Comparison of ENCODE assay signal across 7 mouse cellular contexts in the genomic region with DNA sequence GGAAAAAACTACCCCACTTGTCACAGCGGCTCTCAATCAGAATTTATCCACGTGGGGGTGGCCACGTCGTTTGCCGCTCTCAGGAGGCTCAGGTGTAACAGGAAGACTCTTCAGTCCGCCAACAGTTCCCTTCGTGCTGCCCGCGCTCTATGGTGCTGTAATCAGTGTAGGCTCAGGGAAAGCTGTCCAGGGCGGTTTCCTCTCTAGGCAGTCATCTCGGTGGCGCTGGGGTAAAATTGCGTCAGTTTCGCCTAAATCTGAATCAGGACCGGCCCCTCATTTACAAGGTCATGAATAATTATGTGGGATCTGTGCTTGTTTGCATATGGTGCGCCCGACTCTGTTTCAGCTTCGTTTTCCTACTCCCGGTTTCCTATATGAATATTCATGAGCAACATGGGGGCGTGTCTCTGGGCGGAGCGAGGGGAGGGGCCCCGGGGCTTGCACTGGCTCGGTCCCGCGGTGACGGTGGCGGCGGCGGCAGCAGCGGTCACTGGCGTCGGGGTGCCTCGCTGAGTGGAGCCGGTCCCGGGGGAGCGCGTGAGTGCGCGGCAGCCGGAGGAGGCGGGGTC. TPM values are rescaled to one million over a fixed set of nuclear protein-coding genes. Genes with fewer than 3 reads are reported as not detected.
DNase-seq lines count a peak whose midpoint lies in the region; ATAC-seq lines count a peak whose summit lies in the region.

A gene (plus strand): TSS at position 427 of the 572 bp plus-strand sequence.

- H3K4me2 ChIP-seq in intestine, embryonic 15.5 days (replicated peaks), result peak within 1 kb of the TSS; percentile 59

- H3K4me3 ChIP-seq in intestine, embryonic 15.5 days (replicated peaks), result peak within 1 kb of the TSS; percentile 69
- H3K4me3 ChIP-seq in midbrain, embryonic 10.5 days, result peak within 1 kb of the TSS; percentile 79

- intact Hi-C loops in gastrocnemius, postnatal 36 days (cut with DNase I), result loop anchor here (10.0 kb wide), 1 partner anchor 223 kb away; a partner anchor contains a TSS
- intact Hi-C loops in left cerebral cortex, postnatal 25 days (cut with DNase I), result loop anchor here (1.0 to 5.0 kb wide), 4 partner anchors 10 to 330 kb away; a partner anchor contains a TSS

- H3K9ac ChIP-seq in intestine, embryonic 15.5 days, result peak within 1 kb of the TSS; percentile 69

- no peaks in the 10 kb centered on the region for H3K9me3 ChIP-seq in intestine, embryonic 15.5 days
- H3K9me3 ChIP-seq in midbrain, embryonic 10.5 days (replicated peaks), result no peaks in the 10 kb centered on the region

- H3K27ac ChIP-seq in intestine, embryonic 15.5 days, result peak within 1 kb of the TSS; percentile 97
- H3K27ac ChIP-seq in midbrain, embryonic 10.5 days (replicated peaks), result peak within 1 kb of the TSS; percentile 92

- DNase-seq in adrenal gland, adult 2 months, result peak; percentile 100
- peak; percentile 85 for DNase-seq in embryo, embryonic 11.5 days (ENCODE audit: low read depth, low spot score)
- DNase-seq in gastrocnemius, postnatal 36 days, result peak; percentile 98 to 99
- peak; percentile 94 to 97 for DNase-seq in left cerebral cortex, postnatal 25 days (ENCODE audit: low spot score in 2 of 2)
- peak; percentile 94 for DNase-seq in midbrain, embryonic 10.5 days (ENCODE audit: low spot score)
- peak; percentile 87 for DNase-seq in right cerebral cortex, postnatal 4 days

- peaks cover 45% of the 10 kb centered on the region for H3K36me3 ChIP-seq in intestine, embryonic 15.5 days
- peaks cover 60% of the 10 kb centered on the region for H3K36me3 ChIP-seq in midbrain, embryonic 10.5 days

- H3K4me1 ChIP-seq in intestine, embryonic 15.5 days (replicated peaks), result peaks cover 44% of the 10 kb centered on the region
- H3K4me1 ChIP-seq in midbrain, embryonic 10.5 days, result peaks cover 42% of the 10 kb centered on the region

- WGBS in intestine, embryonic 15.5 days, result under 1% methylated on average over 41 of the region's 42 CpGs
- under 1% methylated on average over 42 of the region's 42 CpGs for WGBS in midbrain, embryonic 10.5 days

- ATAC-seq in intestine, embryonic 15.5 days, result peak; percentile 85

- no peaks in the 10 kb centered on the region for H3K27me3 ChIP-seq in intestine, embryonic 15.5 days (replicated peaks)
- H3K27me3 ChIP-seq in midbrain, embryonic 10.5 days (ENCODE audit: low read depth, poor library complexity, severe bottlenecking), result no peaks in the 10 kb centered on the region

RNA-seq across cellular contexts. Expression of the gene that starts here (rescaled TPM):
- 100 to 1,000 TPM in 1 of 2 experiments, 10 to 100 TPM in 1; 87.8 to 114 TPM for total RNA-seq in adrenal gland, adult 2 months (2021)
- polyA plus RNA-seq in adrenal gland, adult 2 months (2012; rRNA removed), result 66.5 and 78.9 TPM in 2 replicates
- total RNA-seq in gastrocnemius, postnatal 36 days (2021), result 10 to 100 TPM; 27.2 to 29.6 TPM
- polyA plus RNA-seq in intestine, embryonic 15.5 days (2015; fragmentation: Nextera tagmentation; extraction: Ambion mirVana), result 35.2 and 35.5 TPM in 2 replicates
- 100 to 1,000 TPM; 112 to 123 TPM for total RNA-seq in left cerebral cortex, postnatal 25 days (2021)
- polyA plus RNA-seq in midbrain, embryonic 10.5 days (2016; fragmentation: Nextera tagmentation; extraction: Ambion mirVana), result 29.9 and 33.7 TPM in 2 replicates

Comparison
In these comparisons a context has a peak if more than half of its experiments do, and no peak if none do; other contexts are left out.
1. Peak in every context shown above with its lines: DNase-seq, ATAC-seq, H3K4me3 ChIP-seq and H3K27ac ChIP-seq.